Mouse (Mus musculus): ENCODE measurements around the gene Ppa1.

Ppa1 gene

DNA sequence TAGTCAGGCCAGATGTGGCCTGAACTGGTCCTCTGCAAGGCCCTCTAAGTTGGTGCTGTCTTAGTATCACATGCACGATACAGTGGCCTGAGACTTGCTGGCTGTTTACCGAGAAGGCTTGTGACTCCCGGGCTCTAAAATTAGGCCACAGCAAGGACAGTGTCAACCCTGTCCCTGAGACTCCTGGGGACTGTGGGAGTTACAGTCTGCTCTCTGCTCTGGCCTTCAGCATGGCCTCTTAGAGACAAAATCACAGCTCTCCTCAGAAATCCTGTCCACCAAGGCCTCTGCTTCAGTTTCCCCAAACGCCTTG is 20.5 kb upstream of the Ppa1 start:
- in situ Hi-C loops (cut with MboI; ENCODE audit: low pct_unique_long_range_greater_than_20kb in 1 of 2, low sequenced_read_pairs in 2 of 2, unreplicated experiment in 1 of 2): no loop called here

DNA sequence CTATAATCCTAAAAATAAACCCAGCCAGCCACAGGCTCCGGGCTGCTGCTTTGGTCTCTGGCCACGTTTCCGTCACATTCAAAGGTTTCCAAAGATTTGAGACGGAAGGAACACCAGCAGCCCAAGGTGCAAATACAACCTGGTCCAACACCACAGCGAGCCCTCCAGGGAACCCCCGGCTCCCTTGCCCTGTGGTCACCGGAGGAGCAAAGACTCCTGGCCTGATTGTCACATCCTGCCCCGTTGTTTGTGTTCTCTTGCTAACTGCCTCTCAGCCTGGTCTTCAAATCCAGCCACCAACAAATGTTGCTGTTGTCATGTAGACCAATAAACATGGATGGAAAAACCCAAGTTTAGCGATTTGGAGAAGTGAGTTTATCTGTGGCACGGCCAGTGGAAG is 15.9 kb upstream of the Ppa1 start:
- in situ Hi-C loops (cut with MboI; ENCODE audit: low pct_unique_long_range_greater_than_20kb in 1 of 2, low sequenced_read_pairs in 2 of 2, unreplicated experiment in 1 of 2): no loop called here

DNA sequence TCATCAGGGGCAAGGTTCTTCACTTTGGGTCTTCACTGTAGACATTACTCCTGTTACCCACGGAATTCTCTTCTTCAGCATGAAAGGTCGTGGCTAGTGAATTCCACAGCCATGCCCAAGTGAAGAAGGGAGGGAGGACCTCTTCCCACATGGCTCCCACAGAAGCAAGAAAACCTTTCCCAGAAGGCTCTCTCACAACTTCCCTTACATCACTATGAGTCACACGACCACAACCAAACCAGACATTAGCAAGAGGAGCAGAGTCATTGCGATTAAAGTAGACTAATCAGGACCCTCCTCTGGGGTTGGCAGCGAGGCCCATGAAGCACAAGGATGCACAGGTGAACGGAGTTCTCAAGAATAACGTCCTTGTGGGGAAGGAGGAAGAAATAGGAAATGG is 11.3 kb upstream of the Ppa1 start:
- in situ Hi-C loops (cut with MboI; ENCODE audit: low pct_unique_long_range_greater_than_20kb in 1 of 2, low sequenced_read_pairs in 2 of 2, unreplicated experiment in 1 of 2): no loop called here

GRCm38 (mm10) chr10:61640363-61640762 is 8.0 kb upstream of the Ppa1 start:
- in situ Hi-C loops (cut with MboI; ENCODE audit: low pct_unique_long_range_greater_than_20kb in 1 of 2, low sequenced_read_pairs in 2 of 2, unreplicated experiment in 1 of 2): no loop called here

DNA sequence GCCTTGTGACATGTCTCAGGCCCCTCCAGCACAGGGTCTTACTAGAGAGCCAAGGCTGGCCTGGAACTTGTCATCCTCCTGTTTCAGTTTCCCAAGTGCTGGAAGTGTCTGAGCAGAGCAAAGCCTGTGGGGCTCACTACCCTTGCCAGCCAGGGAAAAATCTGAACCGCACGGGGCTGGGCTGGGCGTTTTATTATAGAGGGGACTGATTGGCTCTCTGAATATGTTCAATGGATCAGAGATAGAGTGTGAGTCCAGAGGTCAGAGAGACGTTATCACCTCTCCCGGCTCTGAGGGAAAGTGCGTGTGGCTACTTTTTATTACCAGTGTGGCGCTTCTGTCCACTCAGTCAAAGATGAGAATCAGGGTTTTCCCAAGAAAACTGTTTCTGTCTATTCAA is 1.8 kb upstream of the Ppa1 start:
- in situ Hi-C loops (cut with MboI; ENCODE audit: low pct_unique_long_range_greater_than_20kb in 1 of 2, low sequenced_read_pairs in 2 of 2, unreplicated experiment in 1 of 2): no loop called here

GRCm38 (mm10) chr10:61648737-61649645 is 639 bp downstream of the Ppa1 start:
- in situ Hi-C loops (cut with MboI; ENCODE audit: low pct_unique_long_range_greater_than_20kb in 1 of 2, low sequenced_read_pairs in 2 of 2, unreplicated experiment in 1 of 2): no loop called here

- in situ Hi-C loops (cut with MboI; ENCODE audit: low pct_unique_long_range_greater_than_20kb in 1 of 2, low sequenced_read_pairs in 2 of 2, unreplicated experiment in 1 of 2): no loop called here
Measured at GRCm38 (mm10) chr10:61654105-61654504, 5.8 kb downstream of the Ppa1 start.

DNA sequence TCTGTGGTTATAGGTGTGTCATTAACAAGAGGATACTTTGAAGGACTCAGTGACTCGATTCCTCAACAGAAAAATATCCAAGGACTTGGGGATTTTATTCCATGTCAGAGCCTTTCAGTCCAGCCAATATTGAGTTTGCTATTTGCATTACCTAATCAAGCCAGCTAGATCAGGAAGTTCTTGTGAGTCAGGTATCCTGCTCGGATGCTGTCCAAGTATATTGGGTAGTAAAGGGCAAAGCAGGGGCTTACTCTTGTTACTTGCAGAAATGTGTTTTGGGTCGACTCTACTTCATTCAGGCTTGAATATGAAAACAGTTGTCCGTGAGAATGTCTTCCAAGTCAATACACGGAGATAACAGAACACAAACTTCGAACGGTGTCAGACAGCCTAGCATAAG is 6.3 kb downstream of the Ppa1 start:
- in situ Hi-C loops (cut with MboI; ENCODE audit: low pct_unique_long_range_greater_than_20kb in 1 of 2, low sequenced_read_pairs in 2 of 2, unreplicated experiment in 1 of 2): loop anchor here in 1 of 2 experiments (5.0 kb wide), 1 partner anchor 32 kb away; no protein-coding TSS in a partner anchor

DNA sequence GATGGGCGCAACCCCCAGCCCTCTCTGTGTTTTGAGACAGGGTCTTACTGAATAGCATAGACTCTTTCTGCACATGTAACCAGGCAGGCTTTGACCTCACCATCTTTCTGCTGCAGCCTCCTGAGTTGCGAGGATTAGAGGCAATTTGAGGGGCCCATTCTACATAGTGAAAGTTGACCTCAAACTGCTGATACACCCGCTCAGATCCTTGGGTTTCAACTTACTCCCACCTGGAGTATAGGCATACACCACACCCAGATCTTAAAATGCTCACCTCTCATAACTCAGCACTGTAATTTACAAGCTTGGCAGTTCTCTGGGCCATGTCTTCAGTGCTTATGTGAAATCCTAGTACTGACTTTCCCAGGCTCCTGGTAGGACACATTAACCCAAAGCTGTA is 6.8 kb downstream of the Ppa1 start:
- in situ Hi-C loops (cut with MboI; ENCODE audit: low pct_unique_long_range_greater_than_20kb in 1 of 2, low sequenced_read_pairs in 2 of 2, unreplicated experiment in 1 of 2): loop anchor here in 1 of 2 experiments (5.0 kb wide), 1 partner anchor 33 kb away; no protein-coding TSS in a partner anchor

DNA sequence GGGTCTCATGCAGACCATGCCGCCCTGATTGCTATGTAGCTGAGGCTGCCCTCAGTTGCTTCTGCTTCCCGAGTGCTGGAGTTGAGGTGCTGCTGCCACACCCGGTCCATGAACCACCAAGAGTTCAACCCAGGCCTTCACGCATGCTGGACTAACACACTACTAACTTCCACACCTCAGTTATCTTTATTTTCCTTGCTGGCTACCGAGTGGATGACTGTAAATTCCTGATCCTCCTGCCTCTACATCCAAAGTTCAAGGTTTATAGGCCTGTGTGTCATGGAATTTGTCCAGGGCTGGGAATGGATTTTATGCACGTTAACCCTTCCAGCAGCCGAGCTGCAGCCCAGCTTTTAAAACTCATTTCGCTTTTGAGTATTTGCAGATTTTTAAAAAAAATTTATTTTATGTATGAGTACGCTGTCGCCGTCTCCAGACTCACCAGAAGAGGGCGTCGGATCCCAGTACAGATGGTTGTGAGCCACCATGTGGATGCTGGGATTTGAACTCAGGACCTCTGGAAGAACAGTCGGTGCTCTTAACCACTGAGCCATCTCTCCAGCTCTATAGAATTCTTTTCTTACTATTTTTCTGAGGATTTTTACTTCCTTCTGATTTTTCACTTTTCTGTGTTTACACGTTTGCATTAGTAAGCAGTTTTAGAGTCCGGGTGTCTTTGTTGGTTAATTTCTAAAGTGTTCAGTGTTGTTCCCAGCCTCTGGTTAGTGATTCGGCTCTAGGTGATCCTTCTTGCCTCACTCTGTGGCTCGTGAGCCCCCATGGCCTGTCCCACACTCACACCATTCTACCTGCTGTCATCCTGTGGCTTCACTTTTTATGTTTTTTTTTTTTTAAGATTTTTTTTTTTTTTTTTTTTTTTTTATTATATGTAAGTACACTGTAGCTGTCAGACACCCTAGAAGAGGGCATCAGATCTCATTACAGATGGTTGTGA is 8.9 kb downstream of the Ppa1 start:
- in situ Hi-C loops (cut with MboI; ENCODE audit: low pct_unique_long_range_greater_than_20kb in 1 of 2, low sequenced_read_pairs in 2 of 2, unreplicated experiment in 1 of 2): loop anchor here in 1 of 2 experiments (5.0 kb wide), 1 partner anchor 35 kb away; no protein-coding TSS in a partner anchor

DNA sequence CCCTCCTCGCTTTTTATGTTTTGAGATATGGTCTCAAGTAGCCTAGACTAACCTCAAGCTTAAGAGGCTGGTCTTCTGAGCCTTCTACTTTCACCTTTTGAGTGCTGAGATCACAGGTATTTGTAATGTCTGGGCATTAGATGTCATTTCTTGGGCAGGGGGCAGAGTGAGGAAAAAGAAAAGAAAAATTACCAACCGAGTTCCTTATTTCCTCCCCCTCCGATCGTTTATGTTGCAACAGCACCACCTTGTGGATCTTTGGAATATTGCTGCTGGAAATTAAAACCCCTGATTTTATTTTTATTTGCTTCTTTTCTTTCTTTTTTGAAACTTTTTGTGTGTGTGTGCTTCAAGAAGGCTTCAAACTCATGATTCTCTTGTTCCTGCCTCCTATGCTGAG is 9.6 kb downstream of the Ppa1 start:
- in situ Hi-C loops (cut with MboI; ENCODE audit: low pct_unique_long_range_greater_than_20kb in 1 of 2, low sequenced_read_pairs in 2 of 2, unreplicated experiment in 1 of 2): loop anchor here in 1 of 2 experiments (5.0 kb wide), 1 partner anchor 36 kb away; no protein-coding TSS in a partner anchor

DNA sequence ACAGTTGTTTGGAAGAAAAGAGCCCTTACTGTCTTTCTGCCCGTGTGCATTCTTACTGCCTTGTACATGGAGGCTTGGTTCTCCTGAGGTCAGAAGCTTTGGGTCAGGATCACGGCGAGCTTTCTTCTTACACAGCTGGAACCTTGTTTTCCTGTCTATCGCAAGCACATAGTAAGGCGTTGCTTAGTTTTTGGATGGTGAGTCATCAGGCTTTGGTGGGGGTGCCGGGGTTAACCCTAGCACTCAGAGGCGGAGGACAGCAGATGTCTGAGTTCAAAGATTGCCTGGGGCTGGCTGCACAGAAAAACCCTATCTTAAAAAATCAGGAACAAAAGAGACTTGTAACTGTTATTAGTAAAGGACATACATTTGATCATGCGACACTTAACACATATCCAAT is 13.5 kb downstream of the Ppa1 start:
- in situ Hi-C loops (cut with MboI; ENCODE audit: low pct_unique_long_range_greater_than_20kb in 1 of 2, low sequenced_read_pairs in 2 of 2, unreplicated experiment in 1 of 2): no loop called here

GRCm38 (mm10) chr10:61662391-61662988 is 14.1 kb downstream of the Ppa1 start:
- in situ Hi-C loops (cut with MboI; ENCODE audit: low pct_unique_long_range_greater_than_20kb in 1 of 2, low sequenced_read_pairs in 2 of 2, unreplicated experiment in 1 of 2): no loop called here

- in situ Hi-C loops (cut with MboI; ENCODE audit: low pct_unique_long_range_greater_than_20kb in 1 of 2, low sequenced_read_pairs in 2 of 2, unreplicated experiment in 1 of 2): no loop called here
Measured at GRCm38 (mm10) chr10:61665111-61665510, 16.8 kb downstream of the Ppa1 start.

- in situ Hi-C loops (cut with MboI; ENCODE audit: low pct_unique_long_range_greater_than_20kb in 1 of 2, low sequenced_read_pairs in 2 of 2, unreplicated experiment in 1 of 2): no loop called here
Measured at GRCm38 (mm10) chr10:61665651-61666050, 17.3 kb downstream of the Ppa1 start.

DNA sequence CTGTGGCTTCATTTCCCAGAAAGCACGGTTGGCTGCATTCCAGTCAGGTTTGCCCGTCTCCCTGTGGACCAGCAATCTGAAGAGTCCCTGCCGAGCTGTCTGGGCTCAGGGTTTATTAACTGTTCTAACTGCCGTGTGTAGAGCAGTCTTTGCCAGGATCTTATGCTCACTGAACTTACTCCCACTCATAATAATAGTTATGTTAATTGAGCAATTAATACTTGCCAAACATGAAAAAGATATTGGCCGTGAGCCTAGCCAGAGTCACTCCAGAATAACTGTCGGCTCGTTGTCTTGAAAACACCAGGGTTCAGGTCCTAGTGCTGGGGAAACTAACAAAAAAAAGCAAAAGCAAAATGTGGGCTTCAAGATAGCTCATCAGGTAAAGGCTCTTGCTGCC is 20.9 kb downstream of the Ppa1 start:
- in situ Hi-C loops (cut with MboI; ENCODE audit: low pct_unique_long_range_greater_than_20kb in 1 of 2, low sequenced_read_pairs in 2 of 2, unreplicated experiment in 1 of 2): no loop called here

DNA sequence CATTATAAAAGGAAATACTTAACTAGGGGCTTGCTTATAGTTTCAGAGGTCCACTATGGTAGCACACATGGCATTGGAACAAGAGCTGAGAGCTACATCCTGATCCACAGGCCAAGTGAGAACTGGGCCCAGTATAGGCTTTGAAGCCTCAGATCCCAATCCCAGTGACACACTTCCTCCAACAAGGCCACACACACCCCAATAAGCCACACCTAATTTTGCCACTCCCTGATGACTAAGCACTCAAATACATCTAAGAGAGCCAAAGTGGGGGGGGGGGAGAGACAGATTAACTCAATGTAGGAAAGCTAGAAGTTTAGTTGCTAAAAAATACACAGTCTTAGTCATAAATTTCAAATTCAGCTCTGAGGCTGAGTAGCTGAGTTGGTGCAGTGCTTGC is 21.5 kb downstream of the Ppa1 start:
- in situ Hi-C loops (cut with MboI; ENCODE audit: low pct_unique_long_range_greater_than_20kb in 1 of 2, low sequenced_read_pairs in 2 of 2, unreplicated experiment in 1 of 2): no loop called here

DNA sequence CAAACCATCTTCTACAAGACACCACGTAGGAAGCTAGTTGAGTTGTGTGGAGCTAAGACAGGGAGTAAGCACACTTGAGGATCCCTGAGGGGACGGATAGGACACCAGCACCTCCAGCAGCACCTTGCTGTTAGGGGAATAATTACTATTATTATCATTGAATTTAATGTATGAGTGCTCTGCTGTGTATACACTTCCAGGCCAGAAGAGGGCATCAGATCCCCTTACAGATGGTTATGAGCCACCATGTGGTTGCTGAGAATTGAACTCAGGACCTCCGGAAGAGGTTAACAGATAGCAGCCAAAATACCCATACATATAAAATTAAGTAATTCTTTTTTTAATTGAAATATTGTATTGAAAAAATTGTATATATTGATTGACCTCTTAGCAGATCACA is 22.4 kb downstream of the Ppa1 start:
- in situ Hi-C loops (cut with MboI; ENCODE audit: low pct_unique_long_range_greater_than_20kb in 1 of 2, low sequenced_read_pairs in 2 of 2, unreplicated experiment in 1 of 2): no loop called here

DNA sequence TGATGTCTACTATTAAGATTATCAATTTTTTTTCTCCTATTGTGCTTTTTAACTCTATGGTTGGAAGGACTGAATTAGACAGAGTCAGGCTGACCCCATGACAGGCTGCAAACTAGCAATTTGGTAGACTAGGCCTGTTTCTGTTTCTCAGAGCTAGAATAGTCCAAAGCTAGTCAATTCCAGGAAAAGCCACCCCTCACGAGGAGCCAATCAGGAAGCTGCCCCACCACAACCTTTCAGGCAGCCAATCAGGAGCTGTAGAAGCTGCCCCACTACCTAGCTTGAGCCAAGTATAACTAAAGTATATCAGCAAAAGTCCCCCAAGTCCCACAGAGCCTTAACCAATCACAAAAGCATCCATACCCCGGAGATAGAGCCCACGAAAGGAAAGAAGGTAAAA is 27.6 kb downstream of the Ppa1 start:
- in situ Hi-C loops (cut with MboI; ENCODE audit: low pct_unique_long_range_greater_than_20kb in 1 of 2, low sequenced_read_pairs in 2 of 2, unreplicated experiment in 1 of 2): no loop called here

All from mouse embryonic stem cell (cell line).